Mouse (Mus musculus) splenic B cell, adult 2 months (primary cell): Measurements from ENCODE around the gene Hspa12a.
"Not testable (repeated sequence)": the region's sequence is repeated elsewhere in the genome, so short reads cannot be mapped to it uniquely, and the experiment has no call there.

Experiments
- DNase-seq: peaks from one replicate; pipeline ENCODE4 v3.0.0-alpha.2; 2011; ENCODE audit warnings: low read depth, low spot score
- H3K27me3 ChIP-seq: 2 replicates; pipeline ENCODE4 v1.6.1; 2012; ENCODE audit warnings: mild to moderate bottlenecking, low read length, moderate library complexity, mixed read lengths; ENCODE audit not compliant: control insufficient read depth, poor library complexity, insufficient read depth, severe bottlenecking
- H3K36me3 ChIP-seq: 2 replicates; pipeline ENCODE4 v1.6.1; 2012; ENCODE audit warnings: mild to moderate bottlenecking, low read length, moderate library complexity, mixed read lengths; ENCODE audit not compliant: control insufficient read depth, poor library complexity, insufficient read depth, severe bottlenecking

The Hspa12a gene

GRCm38 (mm10) chr19:58945959-58946358 lies 2.5 kb upstream of the Hspa12a start:
- H3K36me3 ChIP-seq = no peaks in the 10 kb centered on the region
- no peaks in the 10 kb centered on the region for H3K27me3 ChIP-seq
- no peak for DNase-seq

GRCm38 (mm10) chr19:58933062-58933461 lies 10.4 kb downstream of the Hspa12a start:
- DNase-seq = no peak
- H3K36me3 ChIP-seq = no peaks in the 10 kb centered on the region
- H3K27me3 ChIP-seq = no peaks in the 10 kb centered on the region

- no peak for DNase-seq
- Histone ChIP-seq H3K36me3 (no peaks in the 10 kb centered on the region), H3K27me3 (no peaks in the 10 kb centered on the region)
Observed at GRCm38 (mm10) chr19:58931081-58931800, 12.2 kb downstream of the Hspa12a start.

GRCm38 (mm10) chr19:58919148-58919547 lies 24.3 kb downstream of the Hspa12a start:
- DNase-seq = no peak
- Histone ChIP-seq H3K36me3 (no peaks in the 10 kb centered on the region), H3K27me3 (no peaks in the 10 kb centered on the region)

- Histone ChIP-seq H3K27me3 (no peaks in the 10 kb centered on the region), H3K36me3 (no peaks in the 10 kb centered on the region)
- DNase-seq = peak; percentile 16
Observed at GRCm38 (mm10) chr19:58918597-58918996, 24.9 kb downstream of the Hspa12a start.

- no peak for DNase-seq
- H3K27me3 ChIP-seq = no peaks in the 10 kb centered on the region
- no peaks in the 10 kb centered on the region for H3K36me3 ChIP-seq
Observed at GRCm38 (mm10) chr19:58913301-58913700, 30.2 kb downstream of the Hspa12a start.

GRCm38 (mm10) chr19:58911386-58911785 lies 32.1 kb downstream of the Hspa12a start:
- H3K36me3 ChIP-seq = no peaks in the 10 kb centered on the region
- no peaks in the 10 kb centered on the region for H3K27me3 ChIP-seq
- peak; percentile 58 for DNase-seq

GRCm38 (mm10) chr19:58910941-58911368 lies 32.5 kb downstream of the Hspa12a start:
- DNase-seq = peak; percentile 26
- H3K27me3 ChIP-seq = no peaks in the 10 kb centered on the region

GRCm38 (mm10) chr19:58908018-58908417 lies 35.4 kb downstream of the Hspa12a start:
- no peaks in the 10 kb centered on the region for H3K36me3 ChIP-seq
- peak; percentile 50 for DNase-seq
- H3K27me3 ChIP-seq = no peaks in the 10 kb centered on the region

More at GRCm38 (mm10) chr19:58910941-58911368, 32.5 kb downstream of the Hspa12a start:
- H3K36me3 ChIP-seq = no peaks in the 10 kb centered on the region

GRCm38 (mm10) chr19:58906685-58907084 lies 36.8 kb downstream of the Hspa12a start:
- H3K36me3 ChIP-seq = no peaks in the 10 kb centered on the region
- no peak for DNase-seq
- H3K27me3 ChIP-seq = no peaks in the 10 kb centered on the region

GRCm38 (mm10) chr19:58903899-58904327 lies 39.5 kb downstream of the Hspa12a start:
- Histone ChIP-seq H3K36me3 (no peaks in the 10 kb centered on the region), H3K27me3 (no peaks in the 10 kb centered on the region)
- DNase-seq = peak; percentile 86

- H3K36me3 ChIP-seq = no peaks in the 10 kb centered on the region
- no peak for DNase-seq
Observed at GRCm38 (mm10) chr19:58903079-58903898, 40.2 kb downstream of the Hspa12a start.

GRCm38 (mm10) chr19:58900471-58900870 lies 43.0 kb downstream of the Hspa12a start:
- not testable (repeated sequence) for H3K27me3 ChIP-seq, H3K36me3 ChIP-seq, DNase-seq

More at GRCm38 (mm10) chr19:58903079-58903898, 40.2 kb downstream of the Hspa12a start:
- H3K27me3 ChIP-seq = no peaks in the 10 kb centered on the region

- H3K27me3 ChIP-seq = no peaks in the 10 kb centered on the region
- no peaks in the 10 kb centered on the region for H3K36me3 ChIP-seq
- DNase-seq = no peak
Observed at GRCm38 (mm10) chr19:58896216-58896615, 47.2 kb downstream of the Hspa12a start.
